Mouse (Mus musculus): ENCODE data around the gene Fam161a.

DNA sequence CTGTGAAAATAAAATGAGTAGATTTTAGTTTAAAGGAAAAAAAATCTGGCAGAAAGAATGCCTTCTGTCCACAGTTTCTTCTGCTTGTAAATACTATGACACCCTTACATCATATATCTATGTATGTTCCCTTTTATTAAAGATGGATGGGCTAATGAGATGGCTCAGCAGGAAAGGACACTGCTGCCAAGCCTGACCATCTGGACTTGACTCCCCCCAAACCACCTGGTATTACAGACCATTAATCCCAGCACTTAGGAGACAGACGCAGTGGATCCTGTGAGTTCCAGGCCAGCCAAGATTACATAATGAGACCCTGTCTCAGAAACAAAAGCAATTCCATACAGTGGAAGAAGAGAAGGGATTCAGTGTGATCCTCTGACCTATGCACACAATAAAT is 28.6 kb upstream of the Fam161a start:
- TF ChIP-seq CTCF (IDR thresholded peaks at IDR 0.05; ENCODE audit: low read depth, low read length) (no peak), POLR2A (IDR thresholded peaks at IDR 0.05; ENCODE audit: extremely low read depth, insufficient read depth, low read length) (no peak)
